Mouse (Mus musculus): ENCODE results near the gene Nfia.

Gene Nfia

DNA sequence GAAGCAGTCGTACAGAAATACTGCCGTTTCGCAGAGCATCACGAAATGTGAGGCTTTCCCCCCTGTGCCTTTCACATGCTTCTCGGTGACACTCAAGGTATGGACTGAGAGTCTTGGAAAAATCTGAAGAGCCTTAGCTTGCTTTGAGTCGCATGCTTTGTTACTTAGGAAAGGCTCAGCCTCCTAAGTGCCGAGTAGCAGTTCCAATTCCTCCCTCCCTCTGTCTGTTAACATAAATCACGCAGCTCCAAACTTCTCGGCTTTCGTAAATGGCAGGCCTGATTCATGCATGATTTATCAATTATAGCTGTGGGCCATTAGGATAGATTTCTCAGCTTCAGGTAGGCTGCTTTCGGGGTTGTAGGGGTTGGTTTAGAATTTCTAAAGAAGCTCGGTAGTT is 284.7 kb downstream of the Nfia start:
- DNase-seq (ENCODE audit: low read depth, low spot score) = peak; percentile 43

DNA sequence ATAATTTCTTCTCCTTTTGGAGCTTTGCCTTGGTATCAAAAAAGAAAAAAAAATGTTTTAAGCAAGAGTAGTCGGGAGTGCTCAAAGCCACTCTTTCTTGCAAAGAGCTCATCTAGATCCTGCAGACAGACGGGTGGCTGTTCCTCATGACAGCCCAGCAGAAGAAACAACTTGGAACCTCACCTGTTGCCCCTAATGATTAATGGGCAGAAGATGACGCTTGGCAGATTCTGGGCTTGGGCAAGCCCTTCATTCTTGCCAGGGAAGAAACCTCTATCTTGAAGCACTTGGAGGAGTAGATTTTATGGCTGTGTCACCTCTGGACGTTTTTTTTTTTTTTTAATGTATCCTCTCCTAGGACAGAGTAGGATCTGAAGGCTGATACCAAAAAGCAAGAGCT is 285.2 kb downstream of the Nfia start:
- DNase-seq (ENCODE audit: low read depth, low spot score) = no peak

DNA sequence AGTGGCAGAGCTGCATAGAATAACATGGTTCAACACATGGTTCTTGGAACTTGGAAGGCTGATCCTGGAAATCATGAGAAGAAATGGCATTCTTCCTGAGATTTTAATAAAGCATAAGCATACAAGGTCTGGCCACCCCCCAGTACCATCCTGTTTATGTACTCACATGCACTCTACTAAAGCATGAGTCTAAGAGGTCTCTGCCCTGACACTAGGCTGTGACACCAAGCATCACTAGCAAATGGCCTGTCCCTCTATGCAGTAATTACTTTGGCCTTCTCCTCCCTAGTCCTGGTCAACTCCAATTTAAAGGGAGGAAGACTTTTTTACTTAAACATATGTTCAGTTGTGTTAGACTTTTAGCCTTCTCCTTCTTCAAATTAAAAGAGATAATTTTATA is 285.6 kb downstream of the Nfia start:
- no peak for DNase-seq (ENCODE audit: low read depth, low spot score)

DNA sequence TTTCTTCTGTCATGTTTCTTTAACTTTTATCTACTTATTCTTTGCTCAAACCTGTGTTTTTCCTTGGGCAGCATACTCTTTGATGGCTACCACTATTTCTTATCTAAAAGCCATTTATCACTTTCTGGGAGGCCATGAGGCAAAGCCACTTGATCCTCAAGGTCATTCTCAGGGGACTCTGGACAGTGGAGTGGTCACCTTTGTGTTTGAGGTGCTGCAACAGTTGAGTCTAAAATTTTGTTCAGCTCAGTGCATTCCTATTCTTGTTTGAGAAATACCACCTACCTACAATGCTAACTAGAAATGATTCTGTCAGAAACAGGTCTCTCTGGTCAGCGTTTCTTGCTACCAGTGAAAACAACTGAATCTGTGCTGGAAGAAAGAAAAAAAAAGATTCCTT is 288.1 kb downstream of the Nfia start:
- no peak for DNase-seq (ENCODE audit: low read depth, low spot score)

DNA sequence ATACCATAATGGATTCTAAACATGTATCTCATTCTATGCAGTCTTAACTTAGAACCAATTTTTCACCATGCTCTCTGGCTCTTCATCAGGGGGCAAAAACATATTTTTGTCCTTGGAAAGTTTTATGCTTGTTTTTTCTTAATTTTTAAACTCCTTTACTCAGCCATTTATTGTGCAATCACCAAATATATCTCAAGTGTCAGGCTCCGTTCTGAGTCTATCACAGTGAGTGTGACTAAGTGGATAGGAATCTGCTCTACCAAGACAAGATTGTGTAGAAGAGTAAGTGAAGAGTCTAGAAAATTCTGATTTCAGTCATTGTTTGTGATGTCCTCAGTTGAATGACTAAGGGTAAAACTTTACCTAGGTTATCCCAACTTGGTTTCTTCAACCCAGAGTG is 288.6 kb downstream of the Nfia start:
- DNase-seq (ENCODE audit: low read depth, low spot score) = no peak

DNA sequence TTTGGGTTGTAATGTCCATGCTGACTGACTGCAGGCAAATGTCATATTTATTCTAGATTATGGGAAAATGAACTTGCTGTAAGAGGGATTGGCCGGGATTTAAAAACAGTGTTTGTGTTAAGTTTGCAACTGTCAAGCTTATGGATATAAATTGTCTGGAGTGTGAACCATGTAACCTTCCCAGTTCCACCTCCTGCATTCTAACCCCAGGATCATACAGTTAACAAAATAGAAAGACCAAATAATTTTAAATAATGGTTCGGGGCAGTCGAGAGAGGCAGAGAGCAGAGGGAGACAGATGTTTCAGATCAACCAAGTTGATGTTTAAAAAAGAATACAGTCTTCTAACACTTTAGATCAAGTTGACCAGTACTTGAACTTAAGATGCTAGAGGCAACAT is 290.7 kb downstream of the Nfia start:
- DNase-seq (ENCODE audit: low read depth, low spot score) = peak; percentile 27

DNA sequence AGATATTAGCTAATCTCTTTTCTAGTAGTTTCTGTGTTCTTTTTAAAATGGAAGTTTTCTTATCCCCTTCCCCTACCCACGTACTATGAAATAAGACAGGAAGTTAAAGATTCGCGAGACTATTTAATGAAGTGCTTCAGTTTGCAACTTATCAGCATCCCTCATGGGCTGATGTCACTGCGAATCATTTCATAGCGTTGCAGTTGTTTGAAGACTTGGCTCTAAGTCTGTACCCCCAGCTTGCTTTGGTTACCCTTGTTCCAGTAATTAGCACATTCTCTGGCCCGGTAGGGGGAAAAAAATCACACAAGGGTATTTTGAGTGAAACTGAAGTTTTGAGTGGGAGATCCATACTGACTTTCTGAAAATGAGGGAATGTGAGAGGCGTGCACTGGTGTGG is 303.6 kb downstream of the Nfia start:
- no peak for DNase-seq (ENCODE audit: low read depth, low spot score)

DNA sequence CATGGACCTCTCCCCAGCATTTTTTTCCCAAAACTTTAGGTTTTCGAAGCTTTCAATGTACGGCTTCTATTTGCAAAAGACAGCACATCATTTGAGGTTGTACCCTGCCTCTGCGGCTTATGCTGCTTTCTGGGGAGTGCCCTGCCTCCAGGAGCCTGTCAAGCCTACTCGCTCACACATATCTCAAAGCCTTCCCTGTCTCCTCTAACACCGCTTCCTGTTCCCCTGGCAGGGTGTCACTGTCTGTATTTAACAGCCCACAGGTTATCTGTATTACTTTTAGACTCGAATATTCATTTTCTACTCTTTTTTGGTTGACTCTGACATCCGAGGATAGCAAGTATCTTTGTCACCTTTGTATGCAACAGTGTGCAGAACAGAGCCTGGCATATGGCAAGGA is 304.1 kb downstream of the Nfia start:
- no peak for DNase-seq (ENCODE audit: low read depth, low spot score)

DNA sequence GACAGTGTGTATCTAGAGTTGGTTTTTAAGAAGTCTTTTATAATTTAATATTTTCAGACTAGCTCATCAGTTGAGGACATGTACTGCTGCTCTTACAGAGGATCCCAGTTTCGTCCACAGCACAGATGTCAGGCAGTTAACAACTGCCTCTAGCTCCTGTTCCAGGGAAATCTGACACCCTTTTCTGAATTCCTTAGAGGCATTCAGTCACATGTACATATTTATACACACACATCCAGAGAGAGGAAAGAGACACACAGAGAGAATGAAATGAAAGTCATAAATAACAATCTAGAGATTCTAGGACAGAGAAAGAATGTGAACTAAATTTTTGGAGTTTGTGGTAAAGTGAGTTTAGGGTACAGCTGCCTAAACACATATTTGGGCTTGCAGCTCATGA is 308.1 kb downstream of the Nfia start:
- peak; percentile 61 for DNase-seq (ENCODE audit: low read depth, low spot score)

DNA sequence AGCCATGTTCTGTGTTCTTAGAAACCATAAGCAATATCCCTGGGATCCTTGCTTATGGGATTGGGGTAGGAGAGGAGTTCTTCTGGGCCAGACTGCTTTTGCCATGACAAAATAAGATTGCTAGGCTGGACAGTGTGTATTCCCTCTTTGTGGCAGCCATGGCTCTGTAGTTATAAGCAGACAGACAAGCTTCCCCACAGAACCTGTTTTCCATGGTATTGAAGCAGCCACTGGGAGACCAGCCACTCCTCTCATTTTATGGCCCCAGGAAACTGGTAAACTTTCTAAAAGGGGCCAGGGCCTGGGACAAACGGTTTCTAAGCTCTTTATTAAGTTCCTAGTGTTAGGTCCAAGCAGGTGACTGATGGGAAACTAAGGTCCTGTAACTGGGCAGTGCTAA is 309.4 kb downstream of the Nfia start:
- DNase-seq (ENCODE audit: low read depth, low spot score) = no peak

DNA sequence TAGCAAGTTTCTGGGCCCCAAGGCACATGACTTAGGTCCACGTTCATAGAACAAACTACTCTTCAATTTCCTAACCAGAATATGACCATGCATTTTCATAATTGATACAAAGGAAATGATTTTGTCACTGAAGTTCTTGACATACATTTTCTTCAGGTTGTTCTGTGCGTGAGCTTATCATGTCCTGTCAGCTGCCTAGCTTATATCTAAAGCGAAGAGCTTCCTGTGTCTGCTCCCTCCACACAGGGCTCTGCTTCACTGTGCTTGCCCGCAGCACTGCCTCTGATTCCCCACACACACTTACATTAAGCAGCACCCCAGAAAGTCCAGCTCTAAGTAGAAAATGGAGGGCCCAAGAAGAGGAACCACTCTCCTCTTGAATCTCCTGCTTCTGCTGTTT is 310.0 kb downstream of the Nfia start:
- DNase-seq (ENCODE audit: low read depth, low spot score) = no peak

DNA sequence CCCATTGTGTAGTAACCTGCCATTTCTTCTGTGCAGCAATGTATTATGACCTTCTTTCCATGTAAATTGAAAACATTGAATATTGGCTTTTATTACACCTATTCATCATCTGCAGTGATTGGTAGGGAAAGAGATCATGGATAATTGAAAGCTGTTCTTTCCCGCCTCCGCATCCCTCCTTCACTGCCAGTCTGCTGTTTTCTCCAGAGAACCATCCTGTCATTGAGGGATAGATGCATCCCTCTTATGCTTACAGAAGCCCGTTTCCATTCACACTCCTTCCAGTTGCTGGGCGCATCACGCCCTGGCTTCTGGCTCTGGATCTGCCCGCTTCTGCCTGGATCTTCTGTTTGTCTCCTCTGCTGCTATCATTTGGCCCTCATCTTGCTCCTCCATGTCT is 312.5 kb downstream of the Nfia start:
- no peak for DNase-seq (ENCODE audit: low read depth, low spot score)

DNA sequence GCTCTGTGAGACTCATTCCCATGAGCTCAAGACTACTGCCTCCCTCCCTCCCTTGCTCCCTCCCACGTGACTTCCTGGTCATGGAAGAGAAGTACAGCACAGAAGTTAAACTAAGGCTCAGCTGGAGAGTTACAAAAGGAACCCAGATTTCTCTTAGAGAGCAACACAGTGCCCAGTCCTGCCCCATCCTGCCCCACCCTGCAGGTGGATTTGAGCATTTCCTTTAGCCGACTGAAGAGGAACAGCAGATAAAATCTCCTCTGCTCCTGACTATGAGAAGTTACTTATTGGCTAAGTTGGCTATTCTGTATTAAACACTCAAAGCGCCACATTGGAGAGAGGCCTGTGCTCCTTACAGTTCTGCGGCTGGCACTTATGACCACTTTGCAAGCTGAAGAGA is 314.4 kb downstream of the Nfia start:
- DNase-seq (ENCODE audit: low read depth, low spot score) = no peak

DNA sequence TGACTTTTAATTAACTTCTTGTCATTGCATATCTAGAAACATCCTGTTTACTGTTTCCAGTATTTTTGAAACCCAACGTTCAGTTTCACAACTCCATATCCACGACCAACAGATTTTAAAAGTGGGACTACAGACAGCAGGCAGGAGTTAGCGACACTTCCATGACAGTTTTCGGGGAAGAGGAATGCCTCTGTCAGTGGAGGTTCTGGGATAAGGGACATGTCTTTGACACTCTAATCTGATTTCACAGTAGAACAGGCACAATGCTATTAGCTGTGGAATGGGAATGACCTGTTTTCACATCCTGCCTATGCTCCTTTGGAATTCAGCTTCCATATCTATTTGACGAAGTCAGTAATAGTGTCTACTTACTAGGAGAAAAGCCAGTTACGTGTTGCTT is 317.5 kb downstream of the Nfia start:
- DNase-seq (ENCODE audit: low read depth, low spot score) = no peak

DNA sequence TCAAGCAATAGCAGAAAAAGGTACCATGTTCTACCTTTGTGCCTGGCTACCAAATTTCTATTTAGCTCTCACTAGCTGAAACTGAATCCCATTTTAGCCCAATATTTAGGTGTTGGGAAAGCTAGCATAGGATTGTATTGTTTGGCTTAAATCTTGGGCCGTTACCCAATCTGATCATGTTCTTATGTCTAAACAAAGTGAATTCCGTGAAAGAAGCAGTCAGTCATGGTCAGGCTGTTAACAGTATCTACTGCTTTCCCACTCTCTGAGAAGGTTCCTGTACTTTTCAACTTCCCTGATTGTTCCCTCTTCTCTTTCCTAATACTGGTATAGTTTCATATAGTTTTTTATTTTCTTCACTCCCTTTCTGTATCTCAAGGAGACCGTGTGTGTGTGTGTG is 318.1 kb downstream of the Nfia start:
- no peak for DNase-seq (ENCODE audit: low read depth, low spot score)

DNA sequence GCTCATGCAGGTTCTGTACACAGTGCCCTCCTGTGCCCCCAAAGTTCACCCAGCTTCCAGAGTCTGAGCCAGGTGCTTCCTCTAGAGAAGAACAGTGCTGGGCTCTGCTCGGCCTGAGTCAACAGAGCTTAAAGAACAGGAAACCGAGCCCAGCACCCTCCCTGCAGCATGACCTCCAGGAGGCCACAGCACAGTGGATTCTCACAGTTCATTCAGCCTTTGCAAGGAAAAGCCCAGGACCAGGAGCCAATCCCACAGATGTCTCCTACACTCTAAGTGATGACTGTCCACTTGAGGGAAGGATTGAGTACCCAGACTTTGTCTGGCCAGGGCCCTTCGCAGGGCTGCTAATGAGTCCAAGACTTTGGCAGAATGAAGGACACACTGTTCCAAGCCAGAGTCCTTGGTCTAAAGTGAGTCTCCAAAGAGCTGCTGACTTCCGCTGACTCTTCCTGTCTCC is 318.9 kb downstream of the Nfia start:
- DNase-seq (ENCODE audit: low read depth, low spot score) = peak; percentile 43

DNA sequence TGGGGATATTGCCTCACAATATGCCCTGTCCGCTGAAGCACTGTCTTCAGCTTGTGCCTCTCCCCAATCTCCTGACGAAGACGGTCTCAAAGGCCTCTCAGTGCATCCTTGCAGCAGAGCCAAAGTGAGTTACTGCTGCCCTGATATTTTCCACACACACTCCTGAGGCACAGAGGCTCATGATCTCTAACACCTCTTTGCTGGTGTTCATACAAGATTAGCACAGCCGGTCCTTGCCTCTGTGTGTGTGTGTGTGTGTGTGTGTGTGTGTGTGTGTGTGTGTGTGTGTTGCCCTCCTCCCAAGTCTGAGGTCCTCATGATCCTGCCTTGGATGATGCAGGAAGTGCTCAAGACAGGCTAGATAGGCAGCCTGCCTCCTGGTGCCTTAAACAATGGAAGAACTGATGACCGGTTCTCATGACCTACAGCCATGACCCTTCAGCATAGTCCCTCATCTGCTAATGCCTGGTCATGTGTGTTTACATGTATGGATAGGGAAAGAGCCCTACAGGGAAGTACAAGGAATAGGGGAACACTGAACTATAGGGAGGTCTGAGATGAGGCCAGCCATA is 319.5 kb downstream of the Nfia start:
- no peak for DNase-seq (ENCODE audit: low read depth, low spot score)

DNA sequence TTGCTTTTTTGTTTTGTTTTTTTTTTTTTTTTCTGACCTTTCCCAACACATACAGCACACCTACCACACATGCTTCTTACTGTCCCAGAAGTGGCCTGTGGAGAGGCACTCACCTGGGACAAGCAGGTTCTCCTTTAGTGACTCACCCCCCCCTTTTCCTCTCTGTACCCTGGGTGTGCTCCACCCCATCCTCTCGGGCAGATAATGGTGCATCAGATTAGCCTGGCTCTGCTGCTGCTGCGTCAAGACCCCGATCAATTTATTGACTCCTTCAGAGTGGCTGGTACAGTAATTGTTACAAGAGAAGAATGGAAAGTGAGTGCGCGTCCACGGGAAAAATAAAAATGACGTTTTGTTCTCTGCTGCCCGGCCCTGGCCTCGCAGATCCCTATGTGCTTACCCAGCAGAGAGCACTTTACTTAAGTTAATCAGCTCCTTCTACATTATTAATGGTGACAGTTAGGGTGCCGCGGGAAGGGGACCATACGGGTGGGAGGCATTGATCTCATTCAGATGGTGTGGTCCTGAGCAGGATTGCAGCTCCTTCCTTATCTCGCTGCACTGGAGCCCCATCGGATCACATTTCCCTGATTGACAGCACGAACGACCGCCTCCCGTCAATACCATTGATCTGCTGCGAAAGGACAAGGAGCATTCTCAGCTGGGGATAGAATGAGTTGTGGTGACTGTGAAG is 321.7 kb downstream of the Nfia start:
- DNase-seq (ENCODE audit: low read depth, low spot score) = peak; percentile 47

DNA sequence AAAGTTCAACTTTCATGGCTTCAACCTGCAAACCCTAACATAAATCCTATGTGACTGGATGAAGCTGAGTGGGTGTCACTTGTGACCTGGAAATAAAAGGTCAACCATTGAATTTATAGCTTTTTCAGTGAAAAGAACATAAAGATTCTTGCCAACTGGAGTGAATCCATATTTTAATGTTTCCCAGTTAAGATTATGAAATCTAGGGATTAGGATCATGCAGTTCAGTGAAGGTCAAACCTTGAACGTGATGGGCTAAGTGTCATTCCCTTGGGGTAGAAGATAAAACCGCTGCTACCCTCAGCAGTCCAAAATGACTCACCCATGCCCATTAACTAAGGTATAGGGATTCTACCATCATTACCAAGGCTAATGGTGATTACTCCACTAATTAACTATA is 322.5 kb downstream of the Nfia start:
- no peak for DNase-seq (ENCODE audit: low read depth, low spot score)

DNA sequence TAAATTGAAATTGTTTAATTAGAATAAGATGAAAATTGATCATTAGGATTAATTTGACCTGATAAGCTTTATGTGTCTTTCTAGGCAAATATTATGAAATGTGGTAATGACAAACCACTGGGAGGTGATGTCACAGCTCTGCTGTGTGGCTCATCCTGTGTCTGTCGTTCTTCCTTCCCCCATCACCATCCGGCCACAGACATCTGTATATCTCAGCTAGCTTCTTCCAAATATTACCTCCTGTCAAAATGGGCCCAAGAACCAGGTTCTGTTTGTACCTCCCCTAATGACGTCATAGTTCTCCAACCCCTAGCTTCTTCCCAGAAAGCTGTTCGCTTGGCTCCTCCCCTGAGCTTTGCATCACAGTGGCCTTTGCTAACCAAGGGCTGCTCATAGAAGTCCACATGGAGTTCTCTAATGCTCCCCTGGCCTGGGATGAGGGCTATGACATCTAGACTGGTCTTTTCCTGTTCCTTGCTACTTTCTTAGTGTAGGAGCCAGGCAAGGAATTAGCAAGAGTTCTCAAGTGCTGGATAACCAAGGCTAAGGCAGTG is 324.6 kb downstream of the Nfia start:
- no peak for DNase-seq (ENCODE audit: low read depth, low spot score)

DNA sequence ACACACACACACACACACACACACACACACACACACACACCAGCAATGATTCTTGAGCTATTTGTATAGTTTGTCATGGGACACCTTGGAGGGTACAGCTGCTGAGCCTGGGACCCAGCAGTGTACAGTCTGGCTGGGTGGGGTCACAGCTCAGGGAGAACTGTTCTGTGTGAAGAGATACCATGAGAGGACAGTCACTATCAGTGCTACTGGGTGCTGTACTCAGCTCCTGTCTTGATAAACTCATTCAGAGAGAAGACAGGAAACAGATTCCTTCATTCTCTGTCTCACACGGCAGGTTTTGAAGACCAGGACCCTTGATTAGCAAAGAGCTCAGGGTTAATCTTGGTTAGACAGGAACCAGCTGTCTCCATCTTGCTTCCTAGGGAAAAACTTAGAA is 326.1 kb downstream of the Nfia start:
- no peak for DNase-seq (ENCODE audit: low read depth, low spot score)

DNA sequence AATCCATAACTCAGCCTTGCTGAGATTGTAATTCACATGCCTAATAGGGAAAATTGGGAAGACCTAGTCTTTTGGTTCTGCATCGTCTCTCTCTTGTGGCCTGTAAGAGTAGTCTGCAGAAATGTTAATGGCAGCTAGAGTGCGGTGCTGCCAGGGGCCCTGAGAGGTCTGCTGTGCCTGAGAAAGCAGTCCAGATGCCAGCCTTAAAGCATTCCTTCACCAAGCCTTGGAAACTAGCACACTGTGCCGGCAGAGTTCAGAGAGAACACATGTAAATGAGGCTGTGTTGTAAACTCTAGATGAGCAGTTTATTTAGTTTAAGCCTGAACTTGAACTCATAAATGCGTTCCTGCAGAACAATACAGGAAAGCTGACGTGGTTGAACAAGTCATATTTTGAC is 326.9 kb downstream of the Nfia start:
- no peak for DNase-seq (ENCODE audit: low read depth, low spot score)

All from mesoderm, embryonic 11.5 days (tissue).